Mouse (Mus musculus): ENCODE data around the gene Gm26602. TPM values are rescaled to one million over a fixed set of nuclear protein-coding genes. Genes with fewer than 3 reads are reported as not detected.

Gm26602 gene
- polyA plus RNA-seq, 1 experiment from 2014 or later = 5.9 TPM

DNA sequence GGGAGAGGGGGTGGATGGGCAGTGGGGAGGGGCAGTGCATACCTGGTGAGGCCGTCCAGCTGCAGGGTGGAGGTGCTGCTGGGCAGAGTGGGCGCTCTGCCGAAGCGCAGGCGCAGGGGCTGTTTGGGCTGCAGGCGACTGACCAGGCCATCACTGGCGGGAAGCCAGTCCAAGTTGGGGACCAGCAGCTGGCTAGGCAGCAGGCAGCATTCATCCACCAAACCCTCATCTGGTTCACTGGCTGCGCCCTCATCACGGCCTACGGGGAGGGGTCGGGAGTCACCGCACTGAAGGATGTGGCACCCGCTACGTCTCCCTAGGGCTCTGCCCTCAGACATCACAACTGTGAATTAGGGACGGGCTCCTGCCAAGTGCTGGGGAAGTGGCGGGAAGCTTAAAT lies 14.3 kb upstream of the Gm26602 start:
- no peak overlapping the region for H3K27ac ChIP-seq (ENCODE audit: low read depth, low read length)
- H3K4me2 ChIP-seq (ENCODE audit: low read depth, low read length) = no peak overlapping the region
- H3K9me3 ChIP-seq (ENCODE audit: control insufficient read depth, low read length) = no peaks in the 10 kb centered on the region
- ATAC-seq (ENCODE audit: low read depth) = no peak
- H3K27me3 ChIP-seq (ENCODE audit: control insufficient read depth, insufficient read depth, low read length) = no peaks in the 10 kb centered on the region
- H3K4me3 ChIP-seq (ENCODE audit: low read depth, low read length) = no peak overlapping the region
- no peak overlapping the region for H3K9ac ChIP-seq (replicated peaks; ENCODE audit: low read depth, low read length)
- peaks cover 21% of the 10 kb centered on the region for H3K36me3 ChIP-seq (ENCODE audit: control insufficient read depth, insufficient read depth, low read length)
- no peaks in the 10 kb centered on the region for H3K4me1 ChIP-seq (ENCODE audit: control insufficient read depth, insufficient read depth, low read length)
- 91% methylated on average over 16 of the region's 16 CpGs for WGBS

DNA sequence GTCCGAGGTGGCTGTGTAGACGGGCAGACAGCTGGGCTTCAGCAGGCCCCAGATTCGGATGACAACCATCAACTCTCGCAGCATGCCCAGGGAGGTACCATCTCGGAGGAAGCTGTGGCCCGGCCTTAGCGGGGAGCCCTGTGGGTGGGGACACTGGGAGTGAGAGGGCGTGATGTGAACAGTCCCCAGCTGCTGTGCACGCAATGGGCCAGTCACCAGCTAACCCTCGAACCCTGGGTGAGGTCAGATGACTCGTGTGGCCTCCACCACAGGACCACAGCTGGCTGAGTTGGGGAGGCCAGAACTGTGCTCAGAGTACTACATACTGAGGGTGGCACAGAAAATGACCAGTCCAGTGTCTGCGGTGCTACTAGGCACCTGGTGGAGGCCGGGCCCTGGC lies 13.8 kb upstream of the Gm26602 start:
- Histone ChIP-seq H3K4me1 (ENCODE audit: control insufficient read depth, insufficient read depth, low read length) (no peaks in the 10 kb centered on the region), H3K27me3 (ENCODE audit: control insufficient read depth, insufficient read depth, low read length) (no peaks in the 10 kb centered on the region), H3K27ac (ENCODE audit: low read depth, low read length) (no peak overlapping the region), H3K9ac (replicated peaks; ENCODE audit: low read depth, low read length) (no peak overlapping the region), H3K4me2 (ENCODE audit: low read depth, low read length) (no peak overlapping the region), H3K9me3 (ENCODE audit: control insufficient read depth, low read length) (no peaks in the 10 kb centered on the region), H3K4me3 (ENCODE audit: low read depth, low read length) (no peak overlapping the region), H3K36me3 (ENCODE audit: control insufficient read depth, insufficient read depth, low read length) (peaks cover 21% of the 10 kb centered on the region)
- no peak for ATAC-seq (ENCODE audit: low read depth)
- 89% methylated on average over 13 of the region's 13 CpGs for WGBS

DNA sequence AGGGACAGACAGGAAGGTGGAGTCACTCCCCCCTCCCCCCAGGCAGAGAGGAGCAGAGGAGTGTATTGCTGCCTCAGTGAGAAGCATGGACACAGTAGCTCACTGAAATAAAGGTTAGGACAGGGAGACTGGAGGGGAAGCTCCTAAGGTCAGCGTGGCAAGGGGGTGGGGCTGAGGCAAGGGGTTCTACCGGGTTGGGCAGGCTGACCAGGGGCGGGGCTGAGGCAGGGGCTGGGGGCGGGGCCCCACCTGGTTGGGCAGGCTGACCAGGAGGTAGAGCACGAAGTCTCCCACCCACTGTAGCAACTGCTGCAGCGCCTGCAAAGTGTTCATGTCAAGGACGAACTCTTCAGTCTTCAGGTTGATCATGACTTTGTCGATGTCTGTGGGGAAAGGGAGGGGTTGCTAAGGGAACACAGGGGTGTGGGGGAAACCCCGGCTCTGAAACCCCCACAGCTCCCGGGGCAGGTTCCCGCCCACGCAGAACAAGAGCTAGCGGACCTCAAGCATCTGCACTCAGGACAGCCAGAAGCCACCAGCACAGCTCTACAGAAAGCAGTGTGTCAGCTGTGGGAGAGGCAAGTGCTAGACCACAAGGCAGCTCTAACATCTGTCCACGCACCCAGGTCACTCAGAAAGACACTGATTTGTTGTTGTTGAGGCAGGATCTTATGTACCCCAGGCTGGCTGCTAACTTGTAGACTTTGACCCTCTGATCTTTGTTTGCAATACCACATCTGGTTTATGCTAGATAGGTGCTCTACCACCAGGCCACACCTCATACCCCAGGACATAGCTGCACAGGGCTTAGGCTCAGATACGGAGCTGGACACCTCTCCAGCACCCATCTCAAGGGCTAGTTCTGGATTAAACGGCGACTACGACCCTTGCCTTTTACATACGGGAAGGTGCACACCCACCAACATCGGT lies 13.1 kb upstream of the Gm26602 start:
- WGBS = 53% methylated on average over 19 of the region's 20 CpGs
- Histone ChIP-seq H3K9ac (replicated peaks; ENCODE audit: low read depth, low read length) (no peak overlapping the region), H3K4me3 (ENCODE audit: low read depth, low read length) (no peak overlapping the region), H3K27ac (ENCODE audit: low read depth, low read length) (no peak overlapping the region), H3K36me3 (ENCODE audit: control insufficient read depth, insufficient read depth, low read length) (peaks cover 21% of the 10 kb centered on the region), H3K27me3 (ENCODE audit: control insufficient read depth, insufficient read depth, low read length) (no peaks in the 10 kb centered on the region), H3K4me1 (ENCODE audit: control insufficient read depth, insufficient read depth, low read length) (no peaks in the 10 kb centered on the region), H3K4me2 (ENCODE audit: low read depth, low read length) (no peak overlapping the region), H3K9me3 (ENCODE audit: control insufficient read depth, low read length) (no peaks in the 10 kb centered on the region)
- ATAC-seq (ENCODE audit: low read depth) = no peak

DNA sequence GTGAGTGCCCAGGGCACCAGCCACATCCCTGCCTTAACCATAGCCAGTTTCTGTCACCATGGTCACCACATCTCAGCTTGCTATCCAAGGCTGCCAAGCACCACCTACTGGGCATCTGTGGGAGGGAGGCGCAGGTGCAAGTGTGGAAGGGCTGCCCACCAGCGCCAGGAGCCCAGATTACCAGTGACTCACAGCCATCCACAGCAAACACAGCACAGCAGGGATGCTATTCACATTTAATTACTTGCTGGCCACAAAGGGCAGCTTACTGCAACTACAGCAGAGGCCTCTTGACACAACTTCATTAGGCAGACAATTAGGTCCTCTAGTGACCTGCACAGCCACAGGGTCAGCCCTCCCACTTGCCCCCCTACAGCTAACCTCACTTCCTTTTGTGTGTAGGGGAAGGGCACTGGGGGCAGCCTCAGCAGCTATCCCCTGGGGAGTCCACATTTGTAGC lies 9.7 kb upstream of the Gm26602 start:
- Histone ChIP-seq H3K9me3 (ENCODE audit: control insufficient read depth, low read length) (no peaks in the 10 kb centered on the region), H3K4me1 (ENCODE audit: control insufficient read depth, insufficient read depth, low read length) (no peaks in the 10 kb centered on the region), H3K27ac (ENCODE audit: low read depth, low read length) (0 out of 2 replicates have a peak overlapping the region, but pooled peaks have one; percentile 34), H3K9ac (replicated peaks; ENCODE audit: low read depth, low read length) (no peak overlapping the region), H3K36me3 (ENCODE audit: control insufficient read depth, insufficient read depth, low read length) (peaks cover 11% of the 10 kb centered on the region), H3K27me3 (ENCODE audit: control insufficient read depth, insufficient read depth, low read length) (no peaks in the 10 kb centered on the region), H3K4me3 (ENCODE audit: low read depth, low read length) (no peak overlapping the region), H3K4me2 (ENCODE audit: low read depth, low read length) (no peak overlapping the region)
- ATAC-seq (ENCODE audit: low read depth) = peak; percentile 67
- WGBS = 12% methylated on average over 2 of the region's 2 CpGs

DNA sequence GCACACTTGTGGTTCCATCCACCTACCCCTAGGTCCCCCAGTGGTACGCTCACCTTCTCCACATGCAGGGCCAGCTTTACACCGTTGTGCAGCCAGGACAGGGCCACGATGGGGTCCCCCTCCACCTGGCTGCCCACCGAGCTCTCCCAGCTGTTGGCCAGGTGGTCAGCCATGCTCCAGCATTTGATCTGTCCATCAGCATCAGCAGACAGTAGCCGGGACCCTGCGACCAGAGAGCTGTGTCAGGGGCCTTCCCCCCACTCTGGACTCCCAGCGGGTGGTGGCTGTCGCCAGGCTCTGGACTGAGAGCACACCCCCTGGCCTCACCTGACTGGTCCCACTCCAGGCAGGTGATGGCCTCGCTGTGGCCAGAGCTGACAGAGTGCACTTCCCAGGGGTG lies 3.9 kb upstream of the Gm26602 start:
- Histone ChIP-seq H3K4me2 (ENCODE audit: low read depth, low read length) (no peak overlapping the region), H3K36me3 (ENCODE audit: control insufficient read depth, insufficient read depth, low read length) (peaks cover 9% of the 10 kb centered on the region; the same call in 1 of the 2 replicates), H3K27ac (ENCODE audit: low read depth, low read length) (no peak overlapping the region), H3K4me1 (ENCODE audit: control insufficient read depth, insufficient read depth, low read length) (peaks cover 4% of the 10 kb centered on the region; the same call in 1 of the 2 replicates), H3K4me3 (ENCODE audit: low read depth, low read length) (no peak overlapping the region), H3K9ac (replicated peaks; ENCODE audit: low read depth, low read length) (no peak overlapping the region), H3K27me3 (ENCODE audit: control insufficient read depth, insufficient read depth, low read length) (no peaks in the 10 kb centered on the region), H3K9me3 (ENCODE audit: control insufficient read depth, low read length) (no peaks in the 10 kb centered on the region)
- 95% methylated on average over 9 of the region's 9 CpGs for WGBS
- no peak for ATAC-seq (ENCODE audit: low read depth)

DNA sequence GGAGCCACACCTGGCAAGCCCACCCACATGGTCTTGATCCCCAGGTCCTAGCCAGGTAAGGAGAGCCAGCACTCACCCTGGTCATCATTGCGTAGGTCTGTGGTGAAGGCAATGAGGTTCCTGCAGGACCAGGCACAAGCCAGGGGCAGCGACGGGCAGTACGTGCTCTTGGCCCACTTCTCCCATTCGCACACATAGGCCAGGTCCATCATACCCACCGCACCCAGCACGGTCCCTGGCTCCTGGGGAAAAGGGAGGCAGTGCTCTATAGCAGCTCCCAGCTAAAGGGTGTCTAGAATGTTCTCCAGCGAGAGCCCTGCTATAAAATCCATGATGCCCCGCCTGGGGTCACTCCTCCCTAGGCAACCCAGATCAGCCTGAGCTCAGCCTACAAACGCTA lies 3.2 kb upstream of the Gm26602 start:
- no peak for ATAC-seq (ENCODE audit: low read depth)
- Histone ChIP-seq H3K27ac (ENCODE audit: low read depth, low read length) (no peak overlapping the region), H3K4me2 (ENCODE audit: low read depth, low read length) (no peak overlapping the region), H3K4me3 (ENCODE audit: low read depth, low read length) (no peak overlapping the region), H3K4me1 (ENCODE audit: control insufficient read depth, insufficient read depth, low read length) (peaks cover 4% of the 10 kb centered on the region; the same call in 1 of the 2 replicates), H3K9me3 (ENCODE audit: control insufficient read depth, low read length) (no peaks in the 10 kb centered on the region), H3K36me3 (ENCODE audit: control insufficient read depth, insufficient read depth, low read length) (peaks cover 9% of the 10 kb centered on the region; the same call in 1 of the 2 replicates), H3K9ac (replicated peaks; ENCODE audit: low read depth, low read length) (no peak overlapping the region), H3K27me3 (ENCODE audit: control insufficient read depth, insufficient read depth, low read length) (no peaks in the 10 kb centered on the region)
- 92% methylated on average over 10 of the region's 10 CpGs for WGBS

DNA sequence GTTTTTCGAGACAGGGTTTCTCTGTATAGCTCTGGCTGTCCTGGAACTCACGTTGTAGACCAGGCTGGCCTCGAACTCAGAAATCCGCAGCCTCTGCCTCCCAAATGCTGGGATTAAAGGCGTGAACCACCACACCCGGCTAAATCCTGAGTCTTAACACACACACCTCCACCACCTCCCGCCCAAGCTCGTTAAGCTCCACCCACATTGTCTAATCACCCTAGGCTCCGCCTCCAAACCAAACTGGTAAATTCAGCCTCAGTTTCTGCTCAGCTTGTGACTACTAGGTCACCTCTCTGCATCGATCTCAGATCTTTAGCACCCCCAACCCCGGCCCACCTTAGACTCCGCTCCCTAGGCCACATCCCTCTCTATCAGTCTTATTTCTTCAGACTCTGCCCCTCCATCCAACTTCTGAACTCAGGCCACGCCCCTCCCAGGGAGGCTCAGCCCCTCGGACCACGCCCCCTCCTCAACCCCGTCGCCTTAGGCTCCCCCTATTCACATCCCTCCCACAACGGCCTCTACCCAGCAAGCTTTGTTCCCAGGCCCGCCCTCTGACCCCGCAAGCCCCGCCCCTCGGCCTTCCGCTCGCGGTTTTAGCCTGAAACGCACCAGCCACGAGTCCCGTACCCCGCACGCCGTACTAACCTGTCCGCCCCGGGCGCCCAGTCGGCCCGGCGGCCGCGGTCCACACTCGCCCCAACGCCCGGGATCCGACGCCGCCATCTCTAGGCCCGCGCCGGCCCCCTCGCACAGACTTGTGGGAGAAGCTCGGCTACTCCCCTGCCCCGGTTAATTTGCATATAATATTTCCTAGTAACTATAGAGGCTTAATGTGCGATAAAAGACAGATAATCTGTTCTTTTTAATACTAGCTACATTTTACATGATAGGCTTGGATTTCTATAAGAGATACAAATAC lies 2.2 kb upstream of the Gm26602 start, which contains the start of gene Med16:
TSS of gene Med16 (minus strand) at position 757 of the 925 bp plus-strand sequence.
- WGBS = 1% methylated on average over 52 of the region's 52 CpGs
- H3K9ac ChIP-seq (replicated peaks; ENCODE audit: low read depth, low read length) = peak within 1 kb of the TSS; percentile 90
- H3K36me3 ChIP-seq (ENCODE audit: control insufficient read depth, insufficient read depth, low read length) = peaks cover 9% of the 10 kb centered on the region; the same call in 1 of the 2 replicates
- peaks cover 4% of the 10 kb centered on the region; the same call in 1 of the 2 replicates for H3K4me1 ChIP-seq (ENCODE audit: control insufficient read depth, insufficient read depth, low read length)
- ATAC-seq (ENCODE audit: low read depth) = peak; percentile 93
- peak within 1 kb of the TSS; percentile 48 for H3K4me2 ChIP-seq (ENCODE audit: low read depth, low read length)
- H3K27ac ChIP-seq (ENCODE audit: low read depth, low read length) = peak within 1 kb of the TSS; percentile 99
- H3K4me3 ChIP-seq (ENCODE audit: low read depth, low read length) = peak within 1 kb of the TSS; percentile 61
- no peaks in the 10 kb centered on the region for H3K27me3 ChIP-seq (ENCODE audit: control insufficient read depth, insufficient read depth, low read length)
- no peaks in the 10 kb centered on the region for H3K9me3 ChIP-seq (ENCODE audit: control insufficient read depth, low read length)

DNA sequence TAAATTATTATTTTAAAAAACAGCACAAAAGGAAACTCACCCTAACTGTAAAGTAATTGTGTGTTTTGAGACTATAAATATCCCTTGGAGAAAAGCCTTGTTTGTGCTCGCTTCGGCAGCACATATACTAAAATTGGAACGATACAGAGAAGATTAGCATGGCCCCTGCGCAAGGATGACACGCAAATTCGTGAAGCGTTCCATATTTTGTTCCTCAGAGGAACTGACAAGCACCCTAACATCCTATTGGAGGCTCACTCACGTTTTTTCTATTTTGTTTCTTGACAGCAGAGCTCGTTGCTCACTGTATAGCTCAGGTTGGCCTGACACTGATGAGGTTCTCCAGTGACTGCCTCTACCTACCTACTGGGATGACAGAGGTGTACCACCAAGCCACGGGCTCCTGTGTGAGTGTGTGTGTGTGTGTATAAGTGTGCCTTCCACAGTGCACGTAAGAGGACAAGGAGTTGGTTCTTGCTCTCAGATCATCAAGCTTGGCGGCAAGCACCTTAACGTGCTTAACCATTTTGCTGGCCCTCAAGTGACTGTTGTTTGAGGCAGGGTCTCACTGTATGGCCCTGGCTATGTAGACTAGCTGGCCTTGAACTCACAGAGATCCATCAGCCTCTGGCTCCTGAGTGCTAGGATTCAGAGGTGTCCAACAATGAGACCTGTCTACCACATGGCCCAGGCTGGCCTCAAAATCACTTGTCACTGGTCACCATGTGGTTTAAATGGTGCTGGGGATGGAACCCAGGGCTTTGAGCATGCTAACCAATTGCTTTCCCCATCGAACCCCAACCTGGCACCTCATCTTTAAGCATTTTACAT lies 1.3 kb upstream of the Gm26602 start:
- Histone ChIP-seq H3K27me3 (ENCODE audit: control insufficient read depth, insufficient read depth, low read length) (no peaks in the 10 kb centered on the region), H3K4me1 (ENCODE audit: control insufficient read depth, insufficient read depth, low read length) (peaks cover 7% of the 10 kb centered on the region), H3K36me3 (ENCODE audit: control insufficient read depth, insufficient read depth, low read length) (peaks cover 9% of the 10 kb centered on the region; the same call in 1 of the 2 replicates), H3K9ac (replicated peaks; ENCODE audit: low read depth, low read length) (peak overlapping the region; percentile 90; the same call in 1 of the 2 replicates), H3K9me3 (ENCODE audit: control insufficient read depth, low read length) (no peaks in the 10 kb centered on the region), H3K4me2 (ENCODE audit: low read depth, low read length) (peak overlapping the region; percentile 36), H3K4me3 (ENCODE audit: low read depth, low read length) (peak overlapping the region; percentile 61), H3K27ac (ENCODE audit: low read depth, low read length) (peak overlapping the region; percentile 83)
- WGBS = 21% methylated on average over 14 of the region's 14 CpGs
- ATAC-seq (ENCODE audit: low read depth) = peak; percentile 61

All from neural tube, embryonic 14.5 days (tissue).